Comparison of ENCODE assay signal across 5 mouse cellular contexts in genomic region chr9:84360484-84360883, GRCm38 (mm10).
"Had no signal": no experiment of that assay in that cellular context is flagged by ENCODE, and none has a peak within 500 bp of the region (broad histone marks: within the 10 kb centered on the region; RNA-seq: fewer than 3 reads in every experiment).

No protein-coding gene starts in this region.

- H3K36me3 ChIP-seq: midbrain, embryonic 10.5 days; midbrain, embryonic 12.5 days had no signal

- H3K9ac ChIP-seq: lung, embryonic 14.5 days; midbrain, embryonic 12.5 days had no signal

- H3K27me3 ChIP-seq: midbrain, embryonic 12.5 days had no signal

- H3K4me2 ChIP-seq: lung, embryonic 14.5 days; midbrain, embryonic 12.5 days had no signal

- H3K4me1 ChIP-seq: midbrain, embryonic 10.5 days; midbrain, embryonic 12.5 days had no signal

- ATAC-seq: midbrain, embryonic 16.5 days had no signal

- H3K27ac ChIP-seq: midbrain, embryonic 10.5 days; midbrain, embryonic 12.5 days had no signal

- H3K4me3 ChIP-seq: midbrain, embryonic 10.5 days; midbrain, embryonic 12.5 days; myocyte had no signal

- H3K9me3 ChIP-seq: midbrain, embryonic 10.5 days; midbrain, embryonic 12.5 days had no signal
